Mouse (Mus musculus) bone marrow macrophage, adult 2 months (primary cell): ENCODE measurements around the gene Adipor2. TPM values are rescaled to one million over a fixed set of nuclear protein-coding genes. Genes with fewer than 3 reads are reported as not detected.
A peak's percentile ranks its signal among the peaks of the same experiment; 100 is the strongest.
"Not testable (repeated sequence)": the region's sequence is repeated elsewhere in the genome, so short reads cannot be mapped to it uniquely, and the experiment has no call there.

Experiments used
- H3K27ac ChIP-seq: 2 replicates; pipeline ENCODE4 v1.5.1; 2012; ENCODE audit warnings: low read depth, low read length; ENCODE audit not compliant: insufficient read depth
- H3K4me1 ChIP-seq: 2 replicates; pipeline ENCODE4 v1.6.1; 2012; ENCODE audit warnings: low read length; ENCODE audit not compliant: control insufficient read depth, insufficient read depth
- H3K4me3 ChIP-seq: 2 replicates; pipeline ENCODE4 v1.5.1; 2012; ENCODE audit warnings: mild to moderate bottlenecking, low read length, moderate library complexity; ENCODE audit not compliant: insufficient read depth
- CTCF ChIP-seq: IDR thresholded peaks from 2 replicates; pipeline ENCODE4 v1.5.1; 2012; ENCODE audit warnings: low read depth, mild to moderate bottlenecking, low read length, moderate library complexity
- POLR2A ChIP-seq: IDR thresholded peaks from 2 replicates; pipeline ENCODE4 v1.6.1; 2012; ENCODE audit warnings: mild to moderate bottlenecking, low read depth, low read length, borderline replicate concordance
- polyA plus RNA-seq: library from polyadenylated mRNA; stranded (reverse); fragments of >200 nt; gene quantifications from 2 replicates; pipeline ENCODE4 v1.2.4, GENCODE M21; 2012; ENCODE audit not compliant: missing spikeins, insufficient read depth, insufficient read length

Adipor2 gene
- polyA plus RNA-seq, 1 experiment: 71.2 TPM

DNA sequence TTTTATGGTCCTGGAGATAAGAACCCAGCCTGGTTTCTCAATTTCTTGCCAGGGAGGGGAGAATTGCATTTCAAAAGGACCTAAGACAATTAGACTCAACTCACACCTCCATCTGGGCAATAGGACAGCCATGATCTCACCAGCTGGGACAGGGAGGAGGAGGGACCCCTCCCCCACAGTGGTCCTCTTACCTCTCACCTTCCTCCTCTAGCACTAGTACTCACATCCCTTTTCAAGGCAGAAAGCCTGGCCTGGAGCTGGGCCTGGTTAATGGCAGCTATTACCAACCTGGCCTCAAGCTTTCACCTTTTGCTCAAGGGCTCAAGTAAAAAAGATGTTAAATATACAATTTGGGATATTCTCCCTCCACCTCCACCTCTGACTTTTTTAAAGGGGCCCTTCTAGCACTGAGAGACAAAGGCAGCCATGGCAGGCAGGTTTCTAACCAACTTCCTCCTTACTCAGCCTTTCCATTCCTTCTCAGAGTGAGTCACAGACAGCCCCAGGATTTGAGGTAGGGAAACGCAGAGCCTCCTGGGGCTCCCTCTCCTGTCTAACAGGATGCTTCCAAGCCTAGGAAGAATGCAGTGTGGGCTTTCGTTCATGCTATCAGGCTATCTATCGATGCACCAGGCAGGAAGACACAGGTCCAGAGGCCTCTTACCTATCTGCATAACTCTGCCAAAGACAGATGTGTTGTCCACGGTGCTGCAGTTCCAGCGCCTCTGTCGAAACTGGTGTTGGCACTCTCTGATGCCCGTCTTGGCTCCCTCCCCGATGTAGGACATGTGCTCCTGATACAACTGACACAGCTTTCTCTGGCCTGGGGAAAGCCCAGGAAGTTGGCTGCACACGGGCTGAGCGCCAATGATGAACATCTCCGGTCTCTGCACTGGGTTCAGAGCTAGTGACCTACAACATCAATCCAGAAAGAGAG lies 28.4 kb upstream of the Adipor2 start:
- peaks cover 13% of the 10 kb centered on the region for H3K4me1 ChIP-seq
- no peak for TF ChIP-seq CTCF
- TF ChIP-seq POLR2A: no peak
- no peak overlapping the region for H3K27ac ChIP-seq
- H3K4me3 ChIP-seq: no peak overlapping the region

DNA sequence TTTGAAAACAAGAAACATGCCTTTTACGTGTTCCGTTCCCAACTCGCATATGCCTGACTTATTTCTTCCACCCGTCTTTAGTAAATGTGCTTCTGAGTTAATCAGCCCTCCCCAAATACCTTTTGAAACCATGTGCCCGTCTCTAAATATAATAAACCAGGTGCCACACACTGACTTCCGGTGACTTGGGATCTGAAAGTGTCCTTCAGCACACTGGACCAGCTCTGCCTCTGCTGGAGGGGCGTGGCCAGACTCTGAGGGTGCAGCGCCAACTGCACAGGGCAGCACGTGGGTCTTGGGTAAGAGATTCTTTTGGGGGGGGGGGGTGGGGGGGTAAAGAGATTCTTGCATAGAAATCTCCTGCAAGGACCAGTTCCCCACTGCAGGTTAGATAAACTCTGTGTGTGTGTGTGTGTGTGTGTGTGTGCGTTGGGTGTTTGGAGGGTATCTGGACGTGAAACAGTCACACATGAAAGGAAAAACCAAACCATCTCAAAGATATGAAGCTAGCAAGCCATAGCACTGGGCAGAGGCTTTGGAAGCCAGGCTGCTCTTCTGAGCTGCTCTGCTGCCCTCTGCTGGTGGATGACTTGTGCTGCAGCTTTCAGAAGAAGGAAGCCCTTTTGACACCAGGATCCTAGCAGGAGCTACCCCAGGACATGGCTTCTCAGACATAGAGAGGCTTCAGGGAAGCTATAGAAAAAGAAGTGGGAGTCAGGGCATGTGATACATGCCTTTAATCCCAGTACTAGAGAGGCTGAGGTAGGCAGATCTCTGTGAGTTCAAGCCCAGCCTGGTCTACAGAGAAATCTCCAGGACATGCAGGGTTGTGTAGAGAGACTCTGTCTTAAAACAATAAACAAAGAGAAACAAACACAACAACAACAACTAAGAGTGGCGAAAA lies 26.5 kb upstream of the Adipor2 start:
- TF ChIP-seq POLR2A: no peak
- TF ChIP-seq CTCF: peak; percentile 85
- Histone ChIP-seq H3K27ac (peak overlapping the region; percentile 31), H3K4me3 (peak overlapping the region; percentile 56), H3K4me1 (peaks cover 13% of the 10 kb centered on the region)

- peaks cover 18% of the 10 kb centered on the region for H3K4me1 ChIP-seq
- 0 out of 2 replicates have a peak, but pooled peaks have one; percentile 25 for TF ChIP-seq CTCF
- H3K4me3 ChIP-seq, H3K27ac ChIP-seq: not testable (repeated sequence)
Measured at GRCm38 (mm10) chr6:119442729-119443128, 25.2 kb upstream of the Adipor2 start.

GRCm38 (mm10) chr6:119437894-119438761 lies 20.6 kb upstream of the Adipor2 start:
- Histone ChIP-seq H3K27ac (no peak overlapping the region), H3K4me3 (no peak overlapping the region), H3K4me1 (peaks cover 5% of the 10 kb centered on the region; the same call in 1 of the 2 replicates)
- no peak for TF ChIP-seq POLR2A
- TF ChIP-seq CTCF: no peak

DNA sequence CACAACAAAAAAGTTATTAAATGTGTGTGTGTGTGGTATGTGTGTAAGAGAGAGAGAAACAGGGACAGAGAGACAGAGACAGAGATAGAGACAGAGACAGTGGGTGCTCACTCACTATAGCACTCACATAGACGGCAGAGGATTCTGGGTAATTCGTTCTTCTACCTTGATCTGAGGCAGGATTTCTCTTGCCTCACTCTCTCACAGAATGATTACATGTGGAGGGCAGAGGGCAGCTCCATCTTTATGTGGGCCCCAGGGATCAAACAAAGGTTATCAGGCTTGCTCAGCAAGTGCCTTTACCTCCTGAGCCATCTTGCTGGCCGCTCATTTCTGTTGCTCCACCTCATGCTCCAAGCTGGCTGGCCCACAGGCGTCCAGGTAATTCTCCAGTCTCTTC lies 16.9 kb upstream of the Adipor2 start:
- Histone ChIP-seq H3K4me1 (peaks cover 5% of the 10 kb centered on the region; the same call in 1 of the 2 replicates), H3K4me3 (no peak overlapping the region), H3K27ac (no peak overlapping the region)
- TF ChIP-seq CTCF: no peak
- TF ChIP-seq POLR2A: no peak

GRCm38 (mm10) chr6:119431751-119432324 lies 14.3 kb upstream of the Adipor2 start:
- H3K4me3 ChIP-seq: no peak overlapping the region
- no peaks in the 10 kb centered on the region for H3K4me1 ChIP-seq
- H3K27ac ChIP-seq: no peak overlapping the region
- TF ChIP-seq POLR2A (no peak), CTCF (no peak)

GRCm38 (mm10) chr6:119430508-119430907 lies 13.0 kb upstream of the Adipor2 start:
- Histone ChIP-seq H3K27ac (no peak overlapping the region), H3K4me3 (no peak overlapping the region), H3K4me1 (no peaks in the 10 kb centered on the region)
- no peak for TF ChIP-seq POLR2A
- TF ChIP-seq CTCF: no peak

GRCm38 (mm10) chr6:119429311-119429710 lies 11.8 kb upstream of the Adipor2 start:
- H3K27ac ChIP-seq: no peak overlapping the region
- H3K4me1 ChIP-seq: no peaks in the 10 kb centered on the region
- no peak for TF ChIP-seq POLR2A
- TF ChIP-seq CTCF: no peak
- no peak overlapping the region for H3K4me3 ChIP-seq

- Histone ChIP-seq H3K4me3 (no peak overlapping the region), H3K27ac (no peak overlapping the region), H3K4me1 (no peaks in the 10 kb centered on the region)
- TF ChIP-seq POLR2A: no peak
- peak; percentile 30; the same call in 1 of the 2 replicates for TF ChIP-seq CTCF
Measured at GRCm38 (mm10) chr6:119428611-119429010, 11.1 kb upstream of the Adipor2 start.
